Mouse (Mus musculus): ENCODE data around the gene Cyp24a1. TPM values are rescaled to one million over a fixed set of nuclear protein-coding genes. Genes with fewer than 3 reads are reported as not detected.

The Cyp24a1 gene
- polyA plus RNA-seq (2014; fragmentation: Nextera tagmentation; extraction: Ambion mirVana) = not detected in 2 replicates

DNA sequence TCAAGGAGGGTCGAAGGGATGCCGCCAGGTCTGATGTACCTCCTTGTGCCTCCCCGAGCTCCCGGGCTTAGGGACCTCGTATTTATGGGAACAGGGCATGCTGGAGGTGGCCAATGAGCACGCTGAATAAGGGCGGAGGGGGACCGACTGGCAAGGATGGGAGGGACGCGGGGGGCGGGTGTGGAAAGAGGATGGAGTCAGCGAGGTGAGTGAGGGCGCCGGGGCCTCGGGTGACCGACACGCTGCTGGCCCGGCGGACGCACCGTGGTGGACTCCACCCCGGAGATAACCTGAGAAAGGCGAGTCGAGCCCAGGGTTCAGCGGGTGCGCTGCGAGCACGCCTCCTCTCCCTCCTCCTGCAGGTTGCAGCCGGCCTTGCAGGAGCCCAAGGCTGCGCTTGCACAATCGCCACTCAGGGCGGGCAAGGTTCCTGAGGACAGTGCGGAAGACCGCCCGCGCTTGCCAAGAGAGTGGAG, at the start of gene Cyp24a1:
Cyp24a1 (minus strand) TSS at position 55 of the 476 bp plus-strand sequence.
- ATAC-seq (peak; percentile 55; the same call in 1 of the 2 replicates), DNase-seq (ENCODE audit: low spot score) (no peak)
- under 1% methylated on average over 36 of the region's 36 CpGs for WGBS

DNA sequence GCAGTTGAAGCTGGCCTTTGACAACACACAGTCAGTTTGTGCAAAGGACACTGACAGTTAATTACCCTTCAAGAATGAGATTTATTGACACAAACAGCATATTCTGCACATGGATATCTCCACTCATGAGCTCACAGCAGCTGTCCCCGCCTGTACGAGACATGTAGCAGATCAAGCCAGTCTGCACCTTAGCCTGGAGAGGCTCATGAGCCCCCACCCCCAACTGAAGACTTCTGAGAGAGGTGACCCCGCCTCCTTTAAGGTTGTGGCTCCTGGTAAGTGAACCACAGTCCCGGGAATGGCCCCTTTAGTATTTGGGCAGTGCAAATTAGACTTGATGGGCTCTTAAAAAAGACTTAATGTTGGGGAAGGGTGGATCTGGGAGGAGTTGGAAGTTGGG, 48.8 kb upstream of the Cyp24a1 start:
- no peak overlapping the region for H3K9ac ChIP-seq (ENCODE audit: low read length)
- no peak overlapping the region for H3K4me2 ChIP-seq (ENCODE audit: low read length)
- no peaks in the 10 kb centered on the region for H3K36me3 ChIP-seq (ENCODE audit: control insufficient read depth, insufficient read depth, low read length)
- no peaks in the 10 kb centered on the region for H3K9me3 ChIP-seq (replicated peaks; ENCODE audit: control insufficient read depth, low read length)
- H3K27me3 ChIP-seq (replicated peaks; ENCODE audit: control insufficient read depth, insufficient read depth, low read length) = no peaks in the 10 kb centered on the region
- H3K27ac ChIP-seq (ENCODE audit: low read depth, low read length) = no peak overlapping the region
- DNase-seq (ENCODE audit: low spot score) (no peak), ATAC-seq (no peak)
- H3K4me1 ChIP-seq (ENCODE audit: control insufficient read depth, insufficient read depth, low read length) = peaks cover 16% of the 10 kb centered on the region
- WGBS = 65% methylated on average over 4 of the region's 4 CpGs
- H3K4me3 ChIP-seq (ENCODE audit: low read depth, low read length) = no peak overlapping the region

More for the DNA sequence above, at the start of gene Cyp24a1:
- H3K27me3 ChIP-seq (replicated peaks; ENCODE audit: control insufficient read depth, insufficient read depth, low read length) = peaks cover 41% of the 10 kb centered on the region
- no peaks in the 10 kb centered on the region for H3K9me3 ChIP-seq (replicated peaks; ENCODE audit: control insufficient read depth, low read length)
- no peaks in the 10 kb centered on the region for H3K36me3 ChIP-seq (ENCODE audit: control insufficient read depth, insufficient read depth, low read length)
- H3K27ac ChIP-seq (ENCODE audit: low read depth, low read length) = no peak within 1 kb of the TSS
- H3K4me3 ChIP-seq (ENCODE audit: low read depth, low read length) = peak within 1 kb of the TSS; percentile 19
- H3K9ac ChIP-seq (ENCODE audit: low read length) = no peak within 1 kb of the TSS
- peak within 1 kb of the TSS; percentile 47 for H3K4me2 ChIP-seq (ENCODE audit: low read length)
- peaks cover 10% of the 10 kb centered on the region; the same call in 1 of the 2 replicates for H3K4me1 ChIP-seq (ENCODE audit: control insufficient read depth, insufficient read depth, low read length)

DNA sequence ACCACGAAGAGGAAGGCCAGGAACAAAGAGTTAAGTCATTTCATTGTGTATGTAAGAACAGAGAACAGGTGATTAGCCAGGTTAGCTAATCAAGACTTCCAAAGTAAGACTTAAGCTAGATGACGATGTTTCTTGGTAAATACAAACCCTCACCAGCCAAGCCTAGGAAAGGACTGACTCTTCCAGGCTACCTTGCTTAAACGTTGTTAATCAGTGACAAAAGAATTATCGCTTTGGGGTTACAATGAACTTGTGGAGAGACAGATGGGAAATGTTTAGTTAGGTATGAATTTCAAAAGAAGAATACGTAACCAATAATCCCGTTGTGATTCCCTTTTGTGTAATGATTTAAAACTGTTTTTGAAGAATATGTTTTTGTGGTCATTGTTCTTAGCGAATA, 48.0 kb upstream of the Cyp24a1 start:
- Histone ChIP-seq H3K4me1 (ENCODE audit: control insufficient read depth, insufficient read depth, low read length) (peaks cover 11% of the 10 kb centered on the region), H3K9me3 (replicated peaks; ENCODE audit: control insufficient read depth, low read length) (no peaks in the 10 kb centered on the region), H3K27ac (ENCODE audit: low read depth, low read length) (no peak overlapping the region), H3K27me3 (replicated peaks; ENCODE audit: control insufficient read depth, insufficient read depth, low read length) (no peaks in the 10 kb centered on the region), H3K4me3 (ENCODE audit: low read depth, low read length) (no peak overlapping the region), H3K4me2 (ENCODE audit: low read length) (no peak overlapping the region), H3K36me3 (ENCODE audit: control insufficient read depth, insufficient read depth, low read length) (no peaks in the 10 kb centered on the region), H3K9ac (ENCODE audit: low read length) (no peak overlapping the region)
- ATAC-seq (no peak), DNase-seq (ENCODE audit: low spot score) (no peak)
- WGBS = 83% methylated on average over 7 of the region's 7 CpGs

DNA sequence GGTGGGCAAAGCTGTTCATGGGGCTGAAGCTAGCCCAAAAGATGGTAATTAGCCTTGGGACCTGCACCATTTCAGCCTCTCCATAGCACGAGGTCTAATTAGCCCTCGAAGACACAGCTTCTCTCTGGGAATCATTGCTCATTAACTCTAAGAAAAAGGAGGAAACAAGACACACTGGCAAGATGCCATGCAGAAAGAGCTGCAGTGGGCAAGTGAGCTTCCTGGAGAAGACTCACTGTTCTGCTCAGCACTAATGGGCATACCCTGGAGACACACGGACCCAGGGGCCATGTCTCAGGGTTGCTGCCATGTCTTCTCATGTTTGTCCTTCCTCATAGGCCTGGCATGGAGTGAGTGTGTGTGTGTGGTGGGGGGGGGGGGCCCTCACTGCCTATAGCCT, 47.2 kb upstream of the Cyp24a1 start:
- H3K9ac ChIP-seq (ENCODE audit: low read length) = no peak overlapping the region
- ATAC-seq = 0 out of 2 replicates have a peak, but pooled peaks have one; percentile 20
- H3K4me1 ChIP-seq (ENCODE audit: control insufficient read depth, insufficient read depth, low read length) = peaks cover 11% of the 10 kb centered on the region
- H3K36me3 ChIP-seq (ENCODE audit: control insufficient read depth, insufficient read depth, low read length) = no peaks in the 10 kb centered on the region
- H3K27me3 ChIP-seq (replicated peaks; ENCODE audit: control insufficient read depth, insufficient read depth, low read length) = no peaks in the 10 kb centered on the region
- no peak overlapping the region for H3K27ac ChIP-seq (ENCODE audit: low read depth, low read length)
- H3K4me2 ChIP-seq (ENCODE audit: low read length) = no peak overlapping the region
- peak; percentile 55 for DNase-seq (ENCODE audit: low spot score)
- 18% methylated on average over 3 of the region's 3 CpGs for WGBS
- no peak overlapping the region for H3K4me3 ChIP-seq (ENCODE audit: low read depth, low read length)
- no peaks in the 10 kb centered on the region for H3K9me3 ChIP-seq (replicated peaks; ENCODE audit: control insufficient read depth, low read length)

DNA sequence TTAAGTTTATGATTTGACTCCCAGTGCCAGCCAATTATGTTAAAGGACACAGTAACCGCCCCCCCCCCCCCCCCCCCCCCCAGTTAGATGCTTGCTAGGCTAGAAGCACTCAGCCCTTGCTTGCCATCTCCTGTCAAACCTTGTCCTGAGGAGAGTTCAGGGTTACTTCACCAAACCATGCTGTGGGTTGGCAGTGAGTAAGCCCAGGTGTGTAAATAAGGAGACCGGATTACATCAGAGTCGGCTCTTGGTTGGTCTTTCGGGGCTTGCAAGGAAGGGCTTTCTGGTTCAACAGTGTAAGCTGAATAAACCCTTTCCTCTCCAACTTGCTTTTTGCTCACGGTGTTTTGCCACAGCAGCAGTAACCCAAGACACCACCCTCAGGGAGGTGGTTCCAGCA, 46.7 kb upstream of the Cyp24a1 start:
- H3K27ac ChIP-seq (ENCODE audit: low read depth, low read length) = no peak overlapping the region
- peaks cover 11% of the 10 kb centered on the region for H3K4me1 ChIP-seq (ENCODE audit: control insufficient read depth, insufficient read depth, low read length)
- WGBS = 81% methylated on average over 5 of the region's 5 CpGs
- H3K4me3 ChIP-seq (ENCODE audit: low read depth, low read length) = no peak overlapping the region
- no peaks in the 10 kb centered on the region for H3K9me3 ChIP-seq (replicated peaks; ENCODE audit: control insufficient read depth, low read length)
- H3K4me2 ChIP-seq (ENCODE audit: low read length) = no peak overlapping the region
- H3K36me3 ChIP-seq (ENCODE audit: control insufficient read depth, insufficient read depth, low read length) = no peaks in the 10 kb centered on the region
- H3K27me3 ChIP-seq (replicated peaks; ENCODE audit: control insufficient read depth, insufficient read depth, low read length) = no peaks in the 10 kb centered on the region
- no peak for ATAC-seq
- no peak overlapping the region for H3K9ac ChIP-seq (ENCODE audit: low read length)
- DNase-seq (ENCODE audit: low spot score) = no peak

DNA sequence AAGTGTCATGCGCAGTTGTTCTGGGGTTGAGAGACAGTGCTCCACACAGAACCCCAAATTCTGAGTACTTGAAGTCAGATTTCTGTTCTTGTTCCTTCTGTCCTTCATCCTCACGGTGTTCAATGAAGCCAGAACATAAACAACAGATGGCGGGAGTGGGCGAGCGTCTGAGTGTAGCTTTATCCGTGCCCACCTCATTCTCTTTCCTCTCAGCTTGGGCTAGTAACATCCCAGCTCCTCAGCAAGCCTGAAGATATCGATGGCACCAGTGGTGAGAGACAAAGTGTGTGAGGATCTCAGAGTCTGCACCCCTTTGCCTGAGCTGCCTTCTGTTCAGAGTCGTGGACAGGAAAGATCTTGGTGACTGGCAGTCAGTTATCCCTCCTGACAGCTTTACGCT, 42.3 kb upstream of the Cyp24a1 start:
- H3K4me2 ChIP-seq (ENCODE audit: low read length) = no peak overlapping the region
- 83% methylated on average over 9 of the region's 9 CpGs for WGBS
- no peaks in the 10 kb centered on the region for H3K27me3 ChIP-seq (replicated peaks; ENCODE audit: control insufficient read depth, insufficient read depth, low read length)
- H3K4me3 ChIP-seq (ENCODE audit: low read depth, low read length) = no peak overlapping the region
- H3K4me1 ChIP-seq (ENCODE audit: control insufficient read depth, insufficient read depth, low read length) = no peaks in the 10 kb centered on the region
- no peaks in the 10 kb centered on the region for H3K9me3 ChIP-seq (replicated peaks; ENCODE audit: control insufficient read depth, low read length)
- H3K9ac ChIP-seq (ENCODE audit: low read length) = no peak overlapping the region
- ATAC-seq = no peak
- no peak overlapping the region for H3K27ac ChIP-seq (ENCODE audit: low read depth, low read length)
- DNase-seq (ENCODE audit: low spot score) = no peak
- H3K36me3 ChIP-seq (ENCODE audit: control insufficient read depth, insufficient read depth, low read length) = no peaks in the 10 kb centered on the region

DNA sequence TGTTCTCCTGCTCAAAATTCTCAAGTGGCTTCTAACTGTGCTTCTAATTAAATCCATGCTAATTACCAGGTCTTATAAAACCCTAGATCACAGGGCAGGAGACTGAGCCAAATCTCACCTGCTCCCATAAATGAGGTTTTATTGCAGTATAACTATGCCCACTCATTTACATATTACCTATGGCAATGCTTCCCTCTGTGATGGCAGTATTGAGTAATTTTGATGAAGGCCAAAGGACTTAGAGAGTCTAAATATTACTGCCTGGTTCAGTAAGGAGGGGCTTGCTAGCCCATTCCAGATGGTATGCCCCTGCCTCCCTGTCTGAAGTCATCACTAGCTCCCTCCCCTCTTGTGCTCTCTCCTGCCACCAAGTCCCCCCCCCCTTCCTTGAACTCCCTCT, 38.9 kb upstream of the Cyp24a1 start:
- no peak overlapping the region for H3K9ac ChIP-seq (ENCODE audit: low read length)
- H3K4me3 ChIP-seq (ENCODE audit: low read depth, low read length) = no peak overlapping the region
- H3K36me3 ChIP-seq (ENCODE audit: control insufficient read depth, insufficient read depth, low read length) = no peaks in the 10 kb centered on the region
- no peak overlapping the region for H3K4me2 ChIP-seq (ENCODE audit: low read length)
- no peaks in the 10 kb centered on the region for H3K27me3 ChIP-seq (replicated peaks; ENCODE audit: control insufficient read depth, insufficient read depth, low read length)
- DNase-seq (ENCODE audit: low spot score) = no peak
- no peaks in the 10 kb centered on the region for H3K4me1 ChIP-seq (ENCODE audit: control insufficient read depth, insufficient read depth, low read length)
- no peaks in the 10 kb centered on the region for H3K9me3 ChIP-seq (replicated peaks; ENCODE audit: control insufficient read depth, low read length)
- H3K27ac ChIP-seq (ENCODE audit: low read depth, low read length) = no peak overlapping the region
- no peak; the same call in 1 of the 2 replicates for ATAC-seq

DNA sequence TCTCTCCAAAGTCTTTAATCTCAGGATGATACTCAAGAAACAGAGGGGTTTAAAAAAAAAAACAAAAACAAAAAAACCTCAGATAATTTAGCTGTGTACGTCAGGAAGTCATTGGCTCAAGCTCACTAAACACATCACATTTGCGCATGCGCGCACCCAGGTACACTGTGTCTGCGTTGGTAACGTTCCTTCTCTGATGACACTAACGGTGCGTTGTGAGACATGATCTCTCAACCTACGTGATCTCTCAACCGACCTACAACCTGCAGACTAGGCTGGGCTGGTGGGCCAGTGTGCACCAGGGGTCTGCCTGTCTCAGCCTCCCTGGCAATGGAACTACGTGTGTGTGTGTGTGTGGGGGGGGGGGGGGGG, 37.8 kb upstream of the Cyp24a1 start:
- no peaks in the 10 kb centered on the region for H3K4me1 ChIP-seq (ENCODE audit: control insufficient read depth, insufficient read depth, low read length)
- no peaks in the 10 kb centered on the region for H3K27me3 ChIP-seq (replicated peaks; ENCODE audit: control insufficient read depth, insufficient read depth, low read length)
- no peak overlapping the region for H3K9ac ChIP-seq (ENCODE audit: low read length)
- WGBS = 90% methylated on average over 11 of the region's 11 CpGs
- no peak for ATAC-seq
- H3K36me3 ChIP-seq (ENCODE audit: control insufficient read depth, insufficient read depth, low read length) = no peaks in the 10 kb centered on the region
- H3K9me3 ChIP-seq (replicated peaks; ENCODE audit: control insufficient read depth, low read length) = no peaks in the 10 kb centered on the region
- no peak overlapping the region for H3K27ac ChIP-seq (ENCODE audit: low read depth, low read length)
- DNase-seq (ENCODE audit: low spot score) = no peak
- H3K4me2 ChIP-seq (ENCODE audit: low read length) = no peak overlapping the region
- H3K4me3 ChIP-seq (ENCODE audit: low read depth, low read length) = no peak overlapping the region

DNA sequence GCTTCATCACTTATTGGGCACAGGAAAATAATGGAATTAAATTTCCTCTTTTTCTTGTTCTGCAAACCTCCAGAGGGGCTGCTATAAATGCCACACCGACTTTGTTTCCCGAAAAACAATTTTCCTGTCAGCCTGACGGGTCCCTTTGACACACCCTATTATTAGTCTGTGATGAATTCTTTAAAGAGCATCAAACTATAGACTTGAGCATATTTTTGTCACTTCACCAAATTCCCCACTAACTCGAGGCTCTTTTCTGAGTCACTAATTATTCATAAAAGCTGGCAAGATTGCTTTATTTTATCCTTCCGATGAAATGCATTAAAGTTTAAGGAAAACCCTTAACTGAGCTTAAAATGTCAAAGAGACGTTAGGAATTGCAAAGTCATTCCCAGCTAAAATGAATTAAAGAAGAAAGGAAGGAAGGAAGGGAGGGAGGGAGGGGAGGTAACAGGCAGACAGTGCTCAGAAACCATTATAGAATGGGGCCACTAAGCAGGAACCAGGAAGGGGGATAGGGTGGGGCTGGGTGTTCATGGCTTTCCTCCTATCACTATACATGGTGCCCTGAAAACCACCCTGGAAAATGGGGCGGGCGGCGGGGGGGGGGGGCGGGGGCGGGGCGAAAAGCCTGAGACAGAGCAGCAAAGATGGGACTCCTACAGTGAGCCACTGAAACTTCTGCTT, 37.3 kb upstream of the Cyp24a1 start:
- H3K36me3 ChIP-seq (ENCODE audit: control insufficient read depth, insufficient read depth, low read length) = no peaks in the 10 kb centered on the region
- H3K4me2 ChIP-seq (ENCODE audit: low read length) = no peak overlapping the region
- no peak overlapping the region for H3K9ac ChIP-seq (ENCODE audit: low read length)
- H3K27ac ChIP-seq (ENCODE audit: low read depth, low read length) = peak overlapping the region; percentile 55; the same call in 1 of the 2 replicates
- no peaks in the 10 kb centered on the region for H3K27me3 ChIP-seq (replicated peaks; ENCODE audit: control insufficient read depth, insufficient read depth, low read length)
- WGBS = 27% methylated on average over 7 of the region's 12 CpGs
- DNase-seq (ENCODE audit: low spot score) (peak; percentile 75), ATAC-seq (peak; percentile 76)
- no peak overlapping the region for H3K4me3 ChIP-seq (ENCODE audit: low read depth, low read length)
- no peaks in the 10 kb centered on the region for H3K4me1 ChIP-seq (ENCODE audit: control insufficient read depth, insufficient read depth, low read length)
- H3K9me3 ChIP-seq (replicated peaks; ENCODE audit: control insufficient read depth, low read length) = no peaks in the 10 kb centered on the region

Data from forebrain, embryonic 14.5 days (tissue).